Mouse (Mus musculus): Measurements from ENCODE around the gene Card14.

Gene Card14

DNA sequence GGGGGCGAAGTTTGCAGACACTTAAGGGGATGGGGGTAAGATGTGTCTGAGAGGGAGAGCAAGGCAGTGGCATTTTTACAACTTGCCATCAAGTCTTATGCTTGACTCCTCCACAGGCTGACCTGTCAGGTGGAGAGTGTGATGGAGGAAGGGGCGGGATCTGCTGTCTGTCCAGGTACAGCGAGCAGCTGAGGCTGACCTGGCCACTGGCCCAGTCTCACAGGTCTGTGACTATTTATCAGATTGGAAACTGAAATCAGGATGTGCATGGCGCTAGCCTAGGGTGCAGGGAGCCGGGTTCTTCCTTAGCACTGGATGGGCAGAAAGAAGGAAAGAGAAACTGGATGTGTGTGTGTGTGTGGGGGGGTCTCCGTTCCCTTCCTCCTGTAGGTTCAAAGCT lies 86.6 kb downstream of the Card14 start:
- DNase-seq (ENCODE audit: low spot score in 2 of 2): no peak

Measured in thymus, postnatal 10 days (tissue).